Mouse (Mus musculus) limb, embryonic 12.5 days (tissue): ENCODE measurements around the gene Rnf43. TPM values are rescaled to one million over a fixed set of nuclear protein-coding genes. Genes with fewer than 3 reads are reported as not detected.
A peak's percentile ranks its signal among the peaks of the same experiment; 100 is the strongest.

Experiments used
- ATAC-seq: fragments of 200-750 bp; cut with Nextera tagmentation; 2 replicates; pipeline ENCODE4 v1.8.0; 2017; ENCODE audit warnings: low read depth, moderate TSS enrichment; ENCODE audit not compliant: insufficient number of reproducible peaks, insufficient read depth, low FRiP score, low TSS enrichment
- H3K27ac ChIP-seq: fragments of 300-500 bp; sonication (generic); 2 replicates; pipeline ENCODE4 v1.5.1; 2016; ENCODE audit warnings: mild to moderate bottlenecking, moderate library complexity
- H3K27me3 ChIP-seq: fragments of 300-500 bp; sonication (generic); 2 replicates; pipeline ENCODE4 v1.6.1; 2016; ENCODE audit warnings: mild to moderate bottlenecking, moderate library complexity
- H3K36me3 ChIP-seq: fragments of 300-500 bp; sonication (generic); 2 replicates; pipeline ENCODE4 v1.6.1; 2016; ENCODE audit warnings: mild to moderate bottlenecking, moderate library complexity
- H3K4me1 ChIP-seq: fragments of 300-500 bp; sonication (generic); replicated peaks from 2 replicates; pipeline ENCODE4 v1.6.1; 2016
- H3K4me2 ChIP-seq: fragments of 300-500 bp; sonication (generic); 2 replicates; pipeline ENCODE4 v1.6.1; 2016; ENCODE audit warnings: mild to moderate bottlenecking, moderate library complexity
- H3K4me3 ChIP-seq: fragments of 300-500 bp; sonication (generic); replicated peaks from 2 replicates; pipeline ENCODE4 v1.5.1; 2016; ENCODE audit warnings: mild to moderate bottlenecking
- H3K9ac ChIP-seq: fragments of 300-500 bp; sonication (generic); replicated peaks from 2 replicates; pipeline ENCODE4 v1.6.1; 2016; ENCODE audit warnings: mild to moderate bottlenecking, moderate library complexity
- H3K9me3 ChIP-seq: fragments of 300-500 bp; sonication (generic); 2 replicates; pipeline ENCODE4 v1.6.1; 2016; ENCODE audit warnings: mild to moderate bottlenecking, moderate library complexity
- WGBS: fragments of 180-500 bp; shearing (Covaris S2); methylation state at CpG from one replicate; pipeline ENCODE4 v1.1.7; 2016; 5-methylcytosine and 5-hydroxymethylcytosine counted together
- polyA plus RNA-seq: library from polyadenylated mRNA; unstranded; fragments of >200 nt; fragmentation: Nextera tagmentation; extraction: Ambion mirVana; gene quantifications from 2 replicates; pipeline ENCODE4 v1.2.1, GENCODE M21; 2016

The Rnf43 gene
- polyA plus RNA-seq, 1 experiment from 2014 or later, result 2.8 TPM

- no peak overlapping the region for H3K4me2 ChIP-seq
- no peak overlapping the region for H3K27ac ChIP-seq
- no peaks in the 10 kb centered on the region for H3K27me3 ChIP-seq
- no peaks in the 10 kb centered on the region for H3K9me3 ChIP-seq
- H3K4me3 ChIP-seq, result no peak overlapping the region
- no peaks in the 10 kb centered on the region for H3K36me3 ChIP-seq
- H3K9ac ChIP-seq, result no peak overlapping the region
- ATAC-seq, result no peak
- peaks cover 11% of the 10 kb centered on the region for H3K4me1 ChIP-seq
- 84% methylated on average over 8 of the region's 8 CpGs for WGBS
These were observed 90.7 kb downstream of the Rnf43 start for GRCm38 (mm10) chr11:87753255-87753654.

- Histone ChIP-seq H3K27me3 (0 out of 2 replicates have a peak, but pooled peaks cover 2% of the 10 kb centered on the region), H3K27ac (no peak overlapping the region), H3K9me3 (no peaks in the 10 kb centered on the region), H3K9ac (no peak overlapping the region), H3K4me1 (peaks cover 11% of the 10 kb centered on the region), H3K4me3 (no peak overlapping the region), H3K4me2 (no peak overlapping the region), H3K36me3 (no peaks in the 10 kb centered on the region)
- WGBS, result 86% methylated on average over 5 of the region's 5 CpGs
- ATAC-seq, result no peak
These were observed 91.5 kb downstream of the Rnf43 start for GRCm38 (mm10) chr11:87753891-87754501.

GRCm38 (mm10) chr11:87754603-87755002 is 92.1 kb downstream of the Rnf43 start:
- H3K4me1 ChIP-seq, result peaks cover 8% of the 10 kb centered on the region
- 71% methylated on average over 5 of the region's 5 CpGs for WGBS
- no peak overlapping the region for H3K4me2 ChIP-seq
- H3K9me3 ChIP-seq, result no peaks in the 10 kb centered on the region
- ATAC-seq, result no peak
- no peak overlapping the region for H3K27ac ChIP-seq
- H3K4me3 ChIP-seq, result no peak overlapping the region
- peaks cover 5% of the 10 kb centered on the region for H3K27me3 ChIP-seq
- H3K36me3 ChIP-seq, result no peaks in the 10 kb centered on the region
- H3K9ac ChIP-seq, result no peak overlapping the region

- ATAC-seq, result no peak
- Histone ChIP-seq H3K4me2 (no peak overlapping the region), H3K4me1 (peaks cover 10% of the 10 kb centered on the region; the same call in 1 of the 2 replicates), H3K27me3 (peaks cover 14% of the 10 kb centered on the region), H3K9ac (no peak overlapping the region), H3K27ac (no peak overlapping the region), H3K4me3 (no peak overlapping the region), H3K36me3 (no peaks in the 10 kb centered on the region), H3K9me3 (no peaks in the 10 kb centered on the region)
- 74% methylated on average over 17 of the region's 17 CpGs for WGBS
These were observed 93.0 kb downstream of the Rnf43 start for GRCm38 (mm10) chr11:87755360-87756017.

GRCm38 (mm10) chr11:87756251-87756820 is 93.8 kb downstream of the Rnf43 start:
- H3K4me3 ChIP-seq, result peak overlapping the region; percentile 5; the same call in 1 of the 2 replicates
- 92% methylated on average over 15 of the region's 15 CpGs for WGBS

GRCm38 (mm10) chr11:87757001-87757954 is 94.8 kb downstream of the Rnf43 start:
- no peak for ATAC-seq
- H3K4me2 ChIP-seq, result no peak overlapping the region
- 87% methylated on average over 25 of the region's 25 CpGs for WGBS
- no peak overlapping the region for H3K4me3 ChIP-seq
- H3K9me3 ChIP-seq, result no peaks in the 10 kb centered on the region
- H3K27me3 ChIP-seq, result peaks cover 32% of the 10 kb centered on the region
- no peak overlapping the region for H3K27ac ChIP-seq
- peaks cover 10% of the 10 kb centered on the region; the same call in 1 of the 2 replicates for H3K4me1 ChIP-seq
- H3K9ac ChIP-seq, result no peak overlapping the region
- no peaks in the 10 kb centered on the region for H3K36me3 ChIP-seq

More at GRCm38 (mm10) chr11:87756251-87756820, 93.8 kb downstream of the Rnf43 start:
- Histone ChIP-seq H3K27me3 (peaks cover 22% of the 10 kb centered on the region), H3K27ac (no peak overlapping the region), H3K9me3 (no peaks in the 10 kb centered on the region), H3K36me3 (no peaks in the 10 kb centered on the region), H3K4me2 (no peak overlapping the region), H3K4me1 (peaks cover 10% of the 10 kb centered on the region; the same call in 1 of the 2 replicates), H3K9ac (no peak overlapping the region)
- ATAC-seq, result no peak

- WGBS, result 82% methylated on average over 7 of the region's 7 CpGs
- no peaks in the 10 kb centered on the region for H3K36me3 ChIP-seq
- ATAC-seq, result no peak
- no peak overlapping the region for H3K27ac ChIP-seq
- H3K9me3 ChIP-seq, result no peaks in the 10 kb centered on the region
- H3K4me3 ChIP-seq, result no peak overlapping the region
- peaks cover 14% of the 10 kb centered on the region for H3K4me1 ChIP-seq
- peaks cover 42% of the 10 kb centered on the region for H3K27me3 ChIP-seq
- no peak overlapping the region for H3K4me2 ChIP-seq
- H3K9ac ChIP-seq, result no peak overlapping the region
These were observed 95.8 kb downstream of the Rnf43 start for GRCm38 (mm10) chr11:87758161-87758911.

GRCm38 (mm10) chr11:87758957-87759608 is 96.6 kb downstream of the Rnf43 start:
- Histone ChIP-seq H3K27me3 (peaks cover 50% of the 10 kb centered on the region), H3K27ac (no peak overlapping the region)
- 76% methylated on average over 4 of the region's 4 CpGs for WGBS

GRCm38 (mm10) chr11:87759609-87760005 is 97.1 kb downstream of the Rnf43 start:
- Histone ChIP-seq H3K36me3 (no peaks in the 10 kb centered on the region), H3K27ac (no peak overlapping the region), H3K4me2 (no peak overlapping the region), H3K4me3 (no peak overlapping the region), H3K9ac (no peak overlapping the region), H3K9me3 (no peaks in the 10 kb centered on the region), H3K4me1 (peaks cover 22% of the 10 kb centered on the region), H3K27me3 (peaks cover 55% of the 10 kb centered on the region)
- no peak for ATAC-seq
- 8% methylated on average over 3 of the region's 3 CpGs for WGBS

More at GRCm38 (mm10) chr11:87758957-87759608, 96.6 kb downstream of the Rnf43 start:
- no peak overlapping the region for H3K4me2 ChIP-seq
- no peak overlapping the region for H3K4me3 ChIP-seq
- H3K9ac ChIP-seq, result no peak overlapping the region
- no peaks in the 10 kb centered on the region for H3K36me3 ChIP-seq
- H3K4me1 ChIP-seq, result peaks cover 22% of the 10 kb centered on the region
- H3K9me3 ChIP-seq, result no peaks in the 10 kb centered on the region
- no peak for ATAC-seq
